Mouse (Mus musculus) adipocyte (in vitro differentiated cells): Measurements from ENCODE around the gene Ybx2.

Experiments used
- DNase-seq: peaks from one replicate; pipeline ENCODE4 v3.0.0-alpha.2; 2016; ENCODE audit warnings: low spot score

The Ybx2 gene

DNA sequence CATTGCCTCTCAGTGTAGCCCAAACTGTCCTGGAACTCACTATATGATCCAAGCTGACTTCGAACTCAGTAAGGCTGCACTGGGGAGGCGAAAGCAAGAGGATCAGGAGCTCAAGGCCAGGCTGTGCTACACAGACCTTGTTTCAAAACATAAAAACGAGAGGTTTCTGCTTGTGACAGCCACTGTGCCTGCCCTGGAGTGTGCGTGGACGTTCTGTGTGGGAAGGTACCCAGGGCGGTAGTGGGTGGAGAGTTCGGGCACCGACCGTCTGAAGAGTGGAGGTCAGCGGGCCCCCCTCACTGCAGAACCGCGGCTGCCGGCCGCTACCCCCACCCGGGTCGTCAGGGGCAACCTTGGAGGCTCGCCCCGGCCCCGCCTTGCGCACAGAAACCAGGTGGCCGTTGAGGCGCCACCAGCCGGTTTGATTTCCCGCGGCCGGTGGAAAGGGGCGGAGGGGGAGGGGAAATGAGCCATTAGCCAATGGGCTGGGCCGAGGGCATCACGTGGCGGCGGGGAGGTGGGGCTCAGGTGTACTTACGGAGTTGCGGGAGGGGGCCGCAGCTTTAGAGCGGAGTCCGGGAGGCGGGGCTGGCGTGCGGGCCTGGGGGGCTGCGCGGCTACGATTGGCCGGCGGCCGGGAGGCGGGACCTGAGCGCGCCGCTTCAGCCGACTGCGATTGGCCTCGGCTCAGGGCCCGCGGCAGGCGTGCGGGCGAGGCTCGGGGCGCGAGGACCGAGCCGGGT is at the start of gene Ybx2:
TSS of gene Ybx2 (plus strand) at position 660 of the 743 bp plus-strand sequence.
- no peak for DNase-seq

DNA sequence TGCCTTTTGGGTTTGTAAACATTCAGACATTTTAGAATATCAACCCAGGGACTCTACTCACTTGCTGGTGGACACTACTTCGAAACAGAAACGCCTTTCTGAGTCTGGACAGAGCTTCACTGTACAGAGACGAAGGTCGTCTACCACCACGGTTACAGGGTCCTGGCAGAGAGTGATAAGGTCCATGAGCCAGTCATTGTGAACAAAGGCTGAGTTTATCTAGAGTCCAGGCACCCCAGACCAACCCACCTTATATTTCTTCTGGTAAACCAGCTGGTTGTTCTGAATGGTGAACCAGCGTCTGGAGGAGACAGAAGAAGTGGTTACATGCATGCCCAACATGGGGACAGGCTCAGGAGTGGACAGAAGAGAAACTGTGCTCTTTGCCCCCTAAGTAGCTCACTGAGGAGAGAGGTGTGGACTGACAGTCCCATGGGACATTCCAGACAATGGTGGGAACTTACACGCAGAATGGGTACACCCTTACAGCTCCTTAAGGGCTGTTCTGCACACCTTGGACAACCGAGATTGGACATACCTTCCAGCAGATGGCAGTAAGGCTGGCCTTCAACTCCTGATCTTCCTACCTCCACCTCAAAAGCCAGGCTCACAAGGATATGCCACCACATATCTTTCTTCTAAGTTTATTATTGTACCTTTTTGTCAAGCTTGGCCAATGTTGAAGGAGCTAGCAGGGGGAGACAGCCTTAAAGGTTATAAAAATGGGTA is 48.5 kb upstream of the Ybx2 start:
- DNase-seq, result no peak

DNA sequence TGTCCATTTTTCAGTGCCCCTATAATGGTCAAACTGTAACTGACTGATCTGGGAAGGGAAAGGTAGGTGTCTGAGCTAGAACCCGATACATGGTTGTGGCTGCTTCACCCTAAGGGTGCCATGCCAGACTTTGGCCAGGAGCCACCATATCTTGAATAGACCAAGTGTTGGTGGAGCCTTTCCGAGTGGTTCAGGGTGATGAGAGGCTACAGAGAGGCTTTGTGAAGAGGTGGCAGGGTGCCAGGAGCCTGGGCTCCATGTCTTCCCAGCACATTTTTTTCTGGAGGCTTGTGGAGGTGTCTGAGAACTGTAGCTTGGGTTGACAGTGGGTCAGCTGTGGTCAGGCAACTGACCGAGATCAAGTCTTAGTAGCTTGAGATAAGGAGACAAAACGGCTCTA is 44.1 kb upstream of the Ybx2 start:
- DNase-seq, result no peak

DNA sequence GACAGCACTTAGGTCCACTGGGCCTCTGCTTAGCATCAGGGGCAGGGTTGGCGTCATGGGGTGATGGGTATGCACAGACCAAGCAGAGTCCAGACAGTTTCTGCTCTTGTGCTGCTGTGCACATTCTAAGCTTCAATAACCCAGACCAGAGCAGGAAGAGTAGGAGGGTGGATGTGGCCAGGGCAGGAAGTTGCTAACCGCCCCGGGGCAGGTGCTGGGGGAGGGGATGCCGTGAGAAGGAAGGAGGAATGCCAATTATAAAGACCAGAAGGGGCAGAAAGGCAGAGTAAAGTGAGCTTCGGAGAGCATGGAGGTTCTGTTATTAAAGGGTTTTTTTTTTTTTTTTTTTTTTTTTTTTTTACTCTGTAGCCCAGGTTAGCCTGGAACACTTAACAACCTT is 40.9 kb upstream of the Ybx2 start:
- DNase-seq, result no peak

DNA sequence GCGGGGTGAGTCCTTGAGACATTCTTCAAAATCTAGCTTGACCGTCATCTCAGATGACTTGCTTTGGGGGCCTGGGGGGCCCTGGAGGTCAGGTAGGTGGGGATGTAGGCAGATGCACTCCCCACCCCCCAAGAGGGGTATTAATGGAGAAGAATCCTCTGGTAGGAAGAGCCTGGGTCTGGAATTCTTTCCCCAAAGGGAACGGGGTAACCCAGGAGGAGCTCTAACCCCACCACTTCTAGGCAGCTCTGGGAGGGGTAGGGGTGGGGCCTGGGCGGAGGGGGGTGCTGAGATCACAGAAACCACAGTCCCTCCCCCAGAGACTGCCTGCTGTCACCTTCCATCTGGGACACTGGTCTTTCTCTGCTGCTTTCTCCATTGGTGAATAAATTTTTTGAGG is 40.3 kb upstream of the Ybx2 start, which contains the start of gene Acap1:
TSS of gene Acap1 (minus strand) at position 249 of the 400 bp plus-strand sequence.
- no peak for DNase-seq

DNA sequence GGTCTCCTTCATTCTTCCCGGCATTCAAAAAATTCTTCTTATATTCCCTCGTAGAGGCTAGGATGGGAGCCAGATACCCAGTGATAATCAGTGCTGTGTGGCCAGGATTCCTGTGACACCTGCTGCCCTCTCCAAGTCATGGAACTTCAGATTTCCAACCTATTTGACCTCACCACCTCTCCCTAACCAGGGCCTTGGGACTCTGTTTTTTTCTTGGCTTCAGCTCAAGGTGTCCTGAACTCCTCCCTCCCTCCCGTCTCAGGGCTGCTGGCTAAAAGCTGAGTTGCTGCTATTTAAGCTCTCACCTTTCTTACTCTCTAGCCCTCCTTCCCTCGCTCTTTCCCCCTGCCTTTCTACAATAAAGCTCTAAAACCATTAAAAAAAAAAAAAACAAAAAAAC is 35.7 kb upstream of the Ybx2 start:
- no peak for DNase-seq

DNA sequence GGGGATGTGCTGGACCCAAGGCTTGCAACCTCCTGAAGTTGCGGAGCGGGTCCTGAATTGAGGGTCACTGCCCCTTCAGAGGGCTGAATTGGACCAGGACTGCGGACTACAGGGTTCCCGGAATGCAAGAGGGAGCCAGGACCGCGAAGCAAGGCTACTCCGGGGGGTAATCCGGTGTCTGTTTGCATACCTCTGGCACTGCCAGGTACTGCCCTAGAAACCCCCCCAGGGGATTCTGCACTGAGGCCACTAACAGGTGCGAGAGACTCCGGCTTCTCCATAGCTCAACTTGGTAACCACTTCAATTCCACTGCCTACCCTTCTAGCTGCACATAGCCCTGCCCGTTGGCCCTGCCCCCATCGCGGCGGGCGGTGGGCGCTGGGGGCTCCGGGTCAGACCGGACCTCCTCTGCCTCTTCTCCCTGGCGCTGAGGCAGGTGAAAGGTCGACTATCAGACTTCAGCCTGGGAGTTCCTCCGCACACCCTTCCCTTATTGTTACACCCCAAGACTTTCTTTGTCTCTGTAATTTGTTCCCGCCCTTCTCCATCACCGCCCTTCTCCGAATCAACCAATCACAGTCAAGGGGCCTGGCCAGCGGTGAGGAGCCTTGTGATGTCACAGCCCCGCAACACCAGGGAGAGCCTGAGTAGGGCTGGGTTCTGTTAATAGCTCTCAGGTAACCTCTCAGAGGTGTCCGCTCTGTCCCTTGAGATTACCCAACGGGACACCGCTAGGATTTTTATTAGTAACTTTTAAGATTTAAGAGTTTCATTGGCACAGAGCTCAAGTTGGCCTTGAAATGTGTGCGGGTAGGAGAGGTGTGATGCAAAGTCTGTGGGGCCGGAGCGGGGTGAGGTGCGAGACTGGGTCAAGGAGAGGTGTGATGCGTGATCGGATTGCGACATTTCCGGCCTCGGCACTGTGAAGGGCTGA is 34.9 kb upstream of the Ybx2 start, which contains the start of the genes 2810408A11Rik and Neurl4:
TSS of gene 2810408A11Rik (minus strand) at position 517 of the 935 bp plus-strand sequence.
TSS of gene Neurl4 (plus strand) at position 602 of the 935 bp plus-strand sequence.
- DNase-seq, result peak; percentile 93

DNA sequence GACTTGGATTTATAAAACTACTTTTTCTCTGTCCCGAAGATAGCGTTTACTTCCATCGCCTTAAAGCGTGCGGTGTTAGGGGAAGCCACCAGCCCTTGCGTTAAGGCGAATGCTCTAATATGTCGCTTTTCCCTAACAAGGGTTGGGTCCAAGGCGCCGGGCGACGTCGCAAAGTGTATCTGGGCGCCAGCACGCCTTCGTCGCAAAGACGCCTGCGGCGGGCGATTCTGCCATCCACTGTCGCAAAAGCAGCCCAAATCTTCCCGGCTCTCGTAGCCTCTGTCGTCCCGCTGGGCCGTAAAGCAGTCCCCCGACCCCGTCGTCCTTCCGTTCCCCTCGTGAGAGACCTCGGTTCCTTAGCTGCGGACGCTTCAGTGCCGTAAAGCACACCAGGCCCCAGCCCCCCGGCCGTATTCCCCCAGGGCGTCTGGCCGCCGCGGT is 34.2 kb upstream of the Ybx2 start:
- DNase-seq, result peak; percentile 97

DNA sequence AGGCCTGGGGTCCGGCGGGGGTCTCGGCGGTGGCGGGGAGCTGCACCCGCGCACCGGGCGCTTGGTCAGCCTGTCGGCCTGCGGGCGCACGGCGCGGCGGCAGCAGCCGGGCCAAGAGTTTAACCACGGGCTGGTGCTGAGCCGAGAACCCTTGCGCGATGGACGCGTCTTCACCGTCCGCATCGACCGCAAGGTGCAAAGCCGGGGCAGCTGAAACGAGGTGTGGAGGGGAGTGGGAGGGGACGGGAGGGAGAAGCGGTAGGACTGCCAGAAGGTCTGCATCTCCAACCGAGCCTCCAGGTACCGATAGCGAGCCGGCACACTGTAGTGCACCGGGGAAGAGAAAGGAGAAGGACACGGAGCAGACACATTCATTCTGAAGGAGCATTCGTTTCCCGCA is 33.6 kb upstream of the Ybx2 start:
- DNase-seq, result no peak

DNA sequence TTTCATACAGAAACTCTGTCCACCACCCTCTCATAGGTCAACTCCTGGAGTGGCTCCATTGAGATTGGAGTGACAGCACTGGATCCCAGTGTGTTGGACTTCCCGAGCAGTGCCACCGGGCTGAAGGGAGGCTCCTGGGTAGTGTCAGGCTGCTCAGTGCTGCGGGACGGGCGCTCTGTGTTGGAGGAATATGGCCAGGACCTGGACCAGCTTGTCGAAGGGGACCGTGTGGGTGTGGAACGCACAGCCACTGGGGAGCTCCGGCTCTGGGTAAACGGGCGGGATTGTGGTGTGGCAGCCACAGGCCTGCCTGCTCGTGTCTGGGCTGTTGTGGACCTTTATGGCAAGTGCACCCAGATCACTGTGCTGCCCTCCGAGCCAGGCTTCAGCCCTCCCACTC is 32.6 kb upstream of the Ybx2 start:
- DNase-seq, result no peak

DNA sequence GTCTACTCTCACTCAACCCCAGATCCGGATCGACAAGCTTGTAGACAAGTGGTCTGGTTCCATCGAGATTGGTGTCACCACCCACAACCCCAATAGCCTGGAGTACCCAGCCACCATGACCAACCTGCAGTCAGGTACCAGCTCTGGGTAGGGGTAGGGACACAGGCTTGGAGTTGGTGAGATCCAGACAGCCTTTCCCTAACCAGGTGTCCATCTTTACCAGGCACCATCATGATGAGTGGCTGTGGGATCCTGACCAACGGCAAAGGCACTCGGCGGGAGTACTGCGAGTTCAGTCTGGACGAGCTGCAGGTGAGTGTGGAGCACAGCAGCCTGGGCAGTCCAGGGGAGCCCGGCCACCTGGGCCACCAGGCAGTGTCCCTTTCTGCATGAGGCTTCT is 31.3 kb upstream of the Ybx2 start:
- no peak for DNase-seq

DNA sequence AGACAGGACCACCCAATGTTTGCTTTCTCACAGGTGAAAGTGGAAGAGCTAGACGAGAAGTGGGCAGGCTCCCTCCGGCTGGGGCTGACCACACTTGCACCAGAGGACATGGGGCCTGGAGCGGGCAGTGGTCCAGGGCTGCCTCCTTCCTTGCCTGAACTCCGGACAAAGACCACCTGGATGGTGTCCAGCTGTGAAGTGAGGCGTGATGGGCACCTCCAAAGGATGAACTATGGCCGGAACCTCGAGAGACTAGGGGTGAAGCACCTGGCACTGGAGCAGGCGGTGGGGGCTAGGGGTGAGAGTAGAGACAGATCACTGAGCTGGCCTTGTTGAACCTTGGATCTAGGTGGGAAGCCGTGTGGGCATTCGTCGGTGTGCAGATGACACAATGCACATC is 27.0 kb upstream of the Ybx2 start:
- DNase-seq, result no peak

DNA sequence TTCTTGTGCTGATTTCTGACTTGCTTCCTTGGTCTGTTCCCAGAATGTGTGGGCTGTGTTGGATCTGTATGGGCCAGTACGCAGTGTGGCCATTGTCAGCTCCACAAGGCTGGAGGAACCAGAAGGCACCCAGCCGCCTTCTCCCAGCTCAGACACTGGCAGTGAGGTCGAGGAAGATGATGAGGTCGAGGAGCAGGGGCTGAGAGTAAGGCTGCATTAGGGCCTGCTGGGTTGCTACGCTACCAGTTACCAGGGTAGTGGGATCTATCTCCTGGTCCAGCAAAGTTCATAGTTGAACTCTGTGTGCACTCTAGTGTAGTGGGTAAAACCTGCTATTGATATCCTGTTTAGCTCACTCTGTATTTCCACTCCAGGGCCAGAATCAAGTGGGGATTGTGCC is 26.4 kb upstream of the Ybx2 start:
- no peak for DNase-seq

DNA sequence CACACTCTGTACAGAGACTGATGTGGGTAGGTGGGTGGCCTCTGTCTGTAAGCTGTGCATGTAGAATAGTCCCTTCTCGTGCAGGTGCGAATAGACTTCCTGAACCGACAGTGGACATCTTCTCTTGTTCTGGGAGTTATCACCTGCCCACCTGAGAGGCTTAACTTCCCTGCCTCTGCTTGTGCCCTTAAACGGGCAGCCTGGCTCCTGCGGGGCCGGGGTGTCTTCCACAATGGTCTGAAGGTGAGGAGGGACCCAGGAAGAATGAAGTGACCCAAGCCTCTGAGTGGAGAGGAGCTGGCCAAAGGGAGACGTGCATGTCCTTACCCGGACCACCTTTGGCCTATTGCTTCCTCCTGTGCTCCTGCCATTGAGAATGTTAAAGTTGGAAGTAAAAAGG is 25.4 kb upstream of the Ybx2 start:
- DNase-seq, result no peak

DNA sequence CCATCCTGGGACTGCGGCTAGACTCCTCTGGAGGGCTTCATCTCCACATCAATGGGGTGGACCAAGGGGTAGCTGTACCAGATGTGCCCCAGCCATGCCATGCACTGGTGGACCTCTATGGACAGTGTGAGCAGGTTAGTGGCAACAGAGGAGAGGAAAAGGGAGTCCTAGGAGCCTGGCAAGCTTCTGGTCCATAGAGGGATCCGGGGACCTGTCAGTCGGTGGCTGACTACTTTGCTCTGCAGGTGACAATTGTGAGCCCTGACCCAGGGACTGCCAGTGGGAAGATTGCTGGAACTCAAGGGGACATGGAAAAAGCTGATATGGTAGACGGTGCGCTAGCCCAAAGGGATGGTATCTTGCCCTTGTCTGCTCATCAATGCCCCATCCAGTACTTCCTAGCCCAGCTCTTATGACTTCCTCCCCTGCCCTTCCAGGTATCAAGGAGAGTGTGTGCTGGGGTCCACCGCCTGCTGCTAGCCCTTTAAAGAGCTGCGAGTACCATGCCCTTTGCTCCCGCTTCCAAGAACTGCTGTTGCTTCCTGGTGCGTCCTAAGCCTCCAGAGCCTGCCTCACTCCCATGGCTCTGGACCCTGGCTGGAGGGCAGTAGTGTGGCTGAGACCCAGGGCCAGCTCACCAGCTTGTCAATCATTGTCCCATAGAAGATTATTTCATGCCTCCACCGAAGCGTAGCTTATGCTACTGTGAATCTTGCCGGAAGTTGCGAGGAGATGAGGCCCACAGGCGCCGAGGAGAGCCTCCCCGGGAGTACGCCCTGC is 24.6 kb upstream of the Ybx2 start:
- no peak for DNase-seq

DNA sequence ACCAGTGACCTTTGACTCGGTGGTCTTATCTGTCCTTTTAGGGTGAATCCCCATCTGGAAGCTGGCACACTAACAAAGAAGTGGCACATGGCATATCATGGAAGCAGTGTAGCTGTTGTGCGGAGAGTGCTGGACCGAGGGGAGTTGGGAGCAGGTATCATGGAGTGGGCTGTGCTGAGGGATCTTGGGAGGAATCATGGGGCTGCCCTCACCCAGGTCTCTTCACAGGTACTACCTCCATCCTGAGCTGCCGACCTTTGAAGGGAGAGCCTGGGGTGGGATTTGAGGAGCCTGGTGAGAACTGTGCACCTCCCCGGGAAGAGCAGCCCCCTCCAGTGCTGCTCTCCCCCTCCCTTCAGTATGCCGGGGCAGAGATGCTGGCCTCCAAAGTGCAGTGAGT is 23.9 kb upstream of the Ybx2 start:
- no peak for DNase-seq

DNA sequence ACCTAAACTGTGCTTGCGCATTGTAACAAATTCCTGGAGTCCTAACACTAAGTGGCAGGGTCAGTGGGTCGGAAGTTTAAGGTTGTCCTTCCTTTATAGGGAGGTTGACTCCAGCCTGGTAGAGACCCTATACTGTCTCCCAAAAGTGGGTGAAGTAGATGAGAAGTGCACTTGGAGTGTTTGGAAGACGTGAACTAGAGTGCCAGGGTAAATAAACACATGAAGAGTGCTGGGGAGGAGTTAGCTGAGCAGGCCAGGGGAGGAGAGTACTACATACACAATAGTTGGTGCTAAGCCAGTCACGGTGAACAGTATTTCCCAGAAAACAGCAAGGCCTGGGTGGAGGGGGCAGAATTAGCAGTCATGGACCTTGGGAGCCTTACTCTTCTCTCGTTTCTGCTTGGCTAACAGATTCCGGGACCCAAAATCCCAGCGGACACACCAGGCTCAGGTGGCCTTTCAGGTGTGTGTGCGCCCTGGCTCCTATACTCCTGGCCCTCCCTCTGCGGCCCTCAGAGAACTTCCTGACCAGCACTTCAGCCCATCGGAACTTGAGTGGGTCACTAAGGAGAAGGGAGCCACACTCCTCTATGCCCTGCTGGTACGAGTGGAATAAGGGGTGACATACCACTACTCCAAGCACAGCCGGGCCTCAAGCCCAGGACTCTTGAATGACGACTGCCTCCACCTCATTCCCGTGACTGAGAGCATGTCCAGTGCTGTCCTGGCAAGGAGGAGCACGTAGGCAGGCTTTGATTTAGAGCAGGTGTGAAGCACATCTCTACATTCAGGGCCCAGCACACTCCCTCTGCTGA is 22.7 kb upstream of the Ybx2 start:
- peak; percentile 33 for DNase-seq

DNA sequence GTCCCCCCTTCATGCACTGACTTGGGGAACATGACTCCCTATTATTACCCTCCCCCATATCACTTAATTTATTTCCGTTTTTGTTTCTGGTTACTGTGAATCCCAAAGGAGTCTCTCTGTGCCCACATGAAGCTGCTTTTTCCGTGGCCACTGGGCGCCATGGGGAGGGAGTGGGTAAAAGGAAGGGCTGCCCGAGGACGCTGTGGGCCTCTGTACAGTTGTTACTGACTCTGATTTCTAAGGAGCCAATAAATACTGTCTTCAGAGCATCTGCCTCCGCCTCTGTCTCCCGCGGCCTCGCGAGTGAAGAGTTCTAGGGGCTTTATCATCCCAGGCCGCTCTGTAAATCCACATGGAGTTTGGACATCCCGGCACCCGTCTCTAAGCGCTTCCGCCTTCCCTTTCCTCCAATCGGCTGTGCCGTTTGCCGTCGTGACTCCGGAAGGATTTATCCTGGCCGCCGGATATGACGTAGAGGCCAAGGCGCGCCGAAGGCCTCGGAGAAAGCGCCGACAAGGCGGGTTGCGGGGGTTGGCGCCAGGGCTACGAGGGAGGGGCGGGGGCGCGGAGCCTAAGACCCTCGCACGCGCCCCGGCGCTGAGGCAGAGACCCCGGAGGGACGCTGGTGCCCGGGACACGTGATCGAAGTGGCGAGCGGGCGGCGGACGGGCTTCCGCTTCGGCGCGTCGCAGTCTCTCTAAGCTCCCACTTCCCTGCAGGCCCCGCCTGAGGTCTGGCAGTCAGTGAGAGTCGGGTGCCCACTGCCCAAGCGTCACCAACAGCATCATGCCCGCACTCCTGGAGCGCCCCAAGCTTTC is 21.8 kb upstream of the Ybx2 start, which contains the start of gene Gps2:
TSS of gene Gps2 (plus strand) at position 335 of the 818 bp plus-strand sequence.
- DNase-seq, result peak; percentile 95

DNA sequence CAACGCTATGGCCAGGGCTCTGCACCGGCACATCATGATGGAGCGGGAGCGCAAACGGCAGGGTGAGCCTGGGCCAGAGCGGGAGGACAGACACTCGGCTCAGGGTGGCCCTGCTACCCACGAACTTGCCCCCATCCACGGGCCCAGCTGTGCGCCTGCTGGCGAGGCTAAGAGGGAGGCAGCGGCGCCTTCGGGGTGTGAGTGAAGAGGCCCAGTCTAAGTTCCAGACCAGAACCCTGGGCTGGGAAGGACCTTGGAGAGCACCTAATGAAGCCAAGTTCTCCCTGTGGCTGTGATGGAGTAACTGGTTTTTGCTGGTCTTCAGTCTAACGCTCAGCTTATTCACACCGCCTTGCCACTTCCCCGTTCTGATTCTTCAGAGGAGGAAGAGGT is 21.2 kb upstream of the Ybx2 start:
- DNase-seq, result peak; percentile 69
